Mouse (Mus musculus): Measurements from ENCODE around the gene Trmt10c.

- no peak for TF ChIP-seq POLR2A (IDR thresholded peaks at IDR 0.05; ENCODE audit: insufficient read depth, low read depth, low read length)
- TF ChIP-seq CTCF (IDR thresholded peaks at IDR 0.05; ENCODE audit: insufficient read depth, low read depth, low read length) = no peak
Measured at GRCm38 (mm10) chr16:55994235-55994634, 43.4 kb downstream of the Trmt10c start.

Measured in olfactory bulb, adult 2 months (tissue).